10 mouse cellular contexts compared by ENCODE assay signal in the genomic region with DNA sequence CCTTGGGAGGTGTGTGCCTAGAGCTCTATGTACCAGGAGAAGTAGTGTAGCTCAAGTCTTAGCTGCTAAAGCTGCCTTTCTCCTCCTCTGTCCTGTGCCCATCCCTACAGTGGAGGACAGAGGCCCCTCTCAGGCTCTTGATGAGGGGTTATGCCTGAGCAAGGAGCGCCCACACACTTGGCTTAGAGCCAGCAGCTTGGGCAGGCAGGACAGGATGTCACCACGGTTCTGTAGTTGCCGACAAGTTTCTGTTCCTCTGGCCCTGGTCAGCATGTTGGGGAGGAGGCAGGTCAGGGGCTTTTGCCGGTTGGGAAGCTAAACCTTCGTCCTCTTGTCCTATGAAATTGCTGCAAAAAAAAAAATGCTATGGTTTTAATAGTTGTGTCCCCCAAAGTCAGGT. TPM values are rescaled to one million over a fixed set of nuclear protein-coding genes. Genes with fewer than 3 reads are reported as not detected.
DNase-seq lines count a peak whose midpoint lies in the region; ATAC-seq lines count a peak whose summit lies in the region.
"Had no signal": no experiment of that assay in that cellular context is flagged by ENCODE, and none has a peak within 500 bp of the region (broad histone marks: within the 10 kb centered on the region; RNA-seq: fewer than 3 reads in every experiment).

No protein-coding gene starts in this region.

- no peak for ATAC-seq in CD4-positive, CD25-positive, alpha-beta regulatory T cell, adult 4 months

- DNase-seq in CD4-positive, CD25-positive, alpha-beta regulatory T cell, adult 2 months (ENCODE audit: low read depth, low spot score): peak; percentile 54
- DNase-seq in layer of hippocampus, postnatal 10 days (ENCODE audit: low spot score in 2 of 2): peak; percentile 48
- no peak for DNase-seq in layer of hippocampus, postnatal 25 days (ENCODE audit: extremely low spot score in 1 of 2, low spot score in 1 of 2)
- peak; percentile 43 for DNase-seq in left cerebral cortex, adult 11 months (ENCODE audit: low spot score)
- peak; percentile 40 for DNase-seq in skeletal muscle tissue, adult 2 months (ENCODE audit: low read depth, low spot score)
- no peak for DNase-seq in adipocyte (ENCODE audit: low spot score)
- DNase-seq in urinary bladder, postnatal 4 days (ENCODE audit: low spot score in 2 of 2): no peak

RNA-seq across cellular contexts. Expression of a gene that starts 3.8 kb away (rescaled TPM):
- polyA plus RNA-seq in CD4-positive, CD25-positive, alpha-beta regulatory T cell, adult 4 months (2017; shearing (Covaris generic)): 100 to 1,000 TPM in 1 of 2 experiments, 10 to 100 TPM in 1; 90.4 to 125 TPM
- under 1 TPM in 1 of 2 experiments, not detected in 1; 0.27 TPM for total RNA-seq in layer of hippocampus, postnatal 10 days (2021)
- under 1 TPM; 0.22 to 0.38 TPM for total RNA-seq in layer of hippocampus, postnatal 25 days (2021)
- total RNA-seq: gastrocnemius, postnatal 36 days had no signal
- polyA plus RNA-seq: limb, embryonic 15.5 days had no signal

RNA-seq across cellular contexts. Expression of a gene that starts 50.6 kb away (rescaled TPM):
- 100 to 1,000 TPM; 183 to 184 TPM for polyA plus RNA-seq in CD4-positive, CD25-positive, alpha-beta regulatory T cell, adult 4 months (2017; shearing (Covaris generic))
- 100 to 1,000 TPM; 147 to 163 TPM for total RNA-seq in layer of hippocampus, postnatal 10 days (2021)
- 100 to 1,000 TPM; 149 to 159 TPM for total RNA-seq in layer of hippocampus, postnatal 25 days (2021)

Comparison
In these comparisons a context has a peak if more than half of its experiments do, and no peak if none do; other contexts are left out.
1. DNase-seq: peak in CD4-positive, CD25-positive, alpha-beta regulatory T cell, adult 2 months (single experiment), layer of hippocampus, postnatal 10 days (2 of 2), left cerebral cortex, adult 11 months (single experiment) and skeletal muscle tissue, adult 2 months (single experiment); none in layer of hippocampus, postnatal 25 days (0 of 2), adipocyte (single experiment) and urinary bladder, postnatal 4 days (0 of 2).